Mouse (Mus musculus): ENCODE measurements at regions not wholly inside any gene's neighbourhood (a gene's known extent, or its start where the extent isn't known, plus 50 kb on each side); places are given as distances from the start of the nearest gene placed in this dataset.

DNA sequence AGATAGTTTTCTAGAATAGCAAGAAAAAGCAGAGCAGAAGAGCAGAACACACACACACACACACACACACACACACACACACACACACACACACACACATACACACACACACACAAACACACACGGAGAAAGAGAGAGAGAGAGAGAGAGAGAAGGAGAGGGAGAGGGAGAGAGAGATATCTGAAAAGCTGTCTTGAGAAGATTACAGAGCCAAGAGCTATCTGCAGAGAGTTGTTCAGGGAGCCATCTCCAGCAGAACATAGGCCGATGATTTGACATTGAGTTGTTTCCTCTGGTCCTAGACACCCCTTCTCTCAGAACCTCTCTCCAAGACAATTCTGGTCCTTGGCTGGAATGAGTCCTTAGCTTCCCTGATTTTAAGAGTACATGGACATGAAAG lies 733.0 kb downstream of the Slitrk1 start:
- H3K27me3 ChIP-seq (ENCODE audit: control insufficient read depth, insufficient read depth, low read length), result no peaks in the 10 kb centered on the region
- DNase-seq (ENCODE audit: low spot score) (no peak), ATAC-seq (ENCODE audit: low FRiP score, low read depth) (no peak)
- no peaks in the 10 kb centered on the region for H3K9me3 ChIP-seq (ENCODE audit: control insufficient read depth, low read length)
- no peak overlapping the region for H3K4me3 ChIP-seq (replicated peaks; ENCODE audit: low read length)
- TF ChIP-seq POLR2A (IDR thresholded peaks at IDR 0.05; ENCODE audit: borderline replicate concordance, extremely low read depth, insufficient read depth, insufficient read length), result no peak
- no peak overlapping the region for H3K4me2 ChIP-seq (replicated peaks; ENCODE audit: low read depth, low read length, severe bottlenecking)
- no peaks in the 10 kb centered on the region for H3K4me1 ChIP-seq (ENCODE audit: control insufficient read depth, insufficient read depth, low read length)
- H3K27ac ChIP-seq (replicated peaks; ENCODE audit: low read depth, low read length), result no peak overlapping the region
- H3K9ac ChIP-seq (ENCODE audit: low read depth, low read length, severe bottlenecking), result no peak overlapping the region
- WGBS, result 81% methylated on average over 2 of the region's 2 CpGs
- no peaks in the 10 kb centered on the region for H3K36me3 ChIP-seq (ENCODE audit: control insufficient read depth, insufficient read depth, low read length)

- Histone ChIP-seq H3K4me2 (replicated peaks; ENCODE audit: low read depth, low read length, severe bottlenecking) (no peak overlapping the region), H3K4me1 (ENCODE audit: control insufficient read depth, insufficient read depth, low read length) (no peaks in the 10 kb centered on the region), H3K9me3 (ENCODE audit: control insufficient read depth, low read length) (no peaks in the 10 kb centered on the region), H3K27ac (replicated peaks; ENCODE audit: low read depth, low read length) (no peak overlapping the region), H3K9ac (ENCODE audit: low read depth, low read length, severe bottlenecking) (no peak overlapping the region), H3K4me3 (replicated peaks; ENCODE audit: low read length) (no peak overlapping the region), H3K27me3 (ENCODE audit: control insufficient read depth, insufficient read depth, low read length) (no peaks in the 10 kb centered on the region), H3K36me3 (ENCODE audit: control insufficient read depth, insufficient read depth, low read length) (no peaks in the 10 kb centered on the region)
- ATAC-seq (ENCODE audit: low FRiP score, low read depth), result no peak
- no peak for TF ChIP-seq POLR2A (IDR thresholded peaks at IDR 0.05; ENCODE audit: borderline replicate concordance, extremely low read depth, insufficient read depth, insufficient read length)
- 77% methylated on average over 2 of the region's 2 CpGs for WGBS
- DNase-seq (ENCODE audit: low spot score), result no peak
Measured at GRCm38 (mm10) chr14:108175275-108175860, 738.6 kb downstream of the Slitrk1 start.

GRCm38 (mm10) chr14:108152981-108153380 lies 761.0 kb downstream of the Slitrk1 start:
- no peaks in the 10 kb centered on the region for H3K36me3 ChIP-seq (ENCODE audit: control insufficient read depth, insufficient read depth, low read length)
- no peaks in the 10 kb centered on the region for H3K9me3 ChIP-seq (ENCODE audit: control insufficient read depth, low read length)
- no peak for TF ChIP-seq POLR2A (IDR thresholded peaks at IDR 0.05; ENCODE audit: borderline replicate concordance, extremely low read depth, insufficient read depth, insufficient read length)
- 75% methylated on average over 5 of the region's 5 CpGs for WGBS
- no peak overlapping the region for H3K4me2 ChIP-seq (replicated peaks; ENCODE audit: low read depth, low read length, severe bottlenecking)
- ATAC-seq (ENCODE audit: low FRiP score, low read depth) (no peak), DNase-seq (ENCODE audit: low spot score) (no peak)
- no peaks in the 10 kb centered on the region for H3K4me1 ChIP-seq (ENCODE audit: control insufficient read depth, insufficient read depth, low read length)
- H3K4me3 ChIP-seq (replicated peaks; ENCODE audit: low read length), result no peak overlapping the region
- no peak overlapping the region for H3K9ac ChIP-seq (ENCODE audit: low read depth, low read length, severe bottlenecking)
- no peaks in the 10 kb centered on the region for H3K27me3 ChIP-seq (ENCODE audit: control insufficient read depth, insufficient read depth, low read length)
- H3K27ac ChIP-seq (replicated peaks; ENCODE audit: low read depth, low read length), result no peak overlapping the region

DNA sequence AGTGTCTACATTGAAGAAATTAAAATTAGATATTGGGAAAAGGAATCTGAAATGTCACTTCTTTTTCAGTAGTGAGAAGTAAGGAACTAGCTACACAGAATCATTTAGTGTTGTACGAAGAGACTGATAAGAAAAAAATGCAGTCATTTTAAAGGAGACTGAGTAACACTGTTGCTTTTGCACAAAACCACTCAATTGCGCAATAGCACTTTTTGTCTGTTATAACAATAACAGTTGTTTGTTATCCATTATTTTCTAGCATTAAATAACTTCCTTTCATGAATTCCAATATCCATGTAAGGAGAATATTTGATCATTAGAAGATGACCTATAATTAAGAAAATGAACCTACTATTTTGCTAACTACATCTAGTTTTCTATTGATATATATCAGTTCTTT lies 790.8 kb downstream of the Slitrk1 start:
- ATAC-seq (ENCODE audit: low FRiP score, low read depth) (no peak), DNase-seq (ENCODE audit: low spot score) (no peak)
- TF ChIP-seq POLR2A (IDR thresholded peaks at IDR 0.05; ENCODE audit: borderline replicate concordance, extremely low read depth, insufficient read depth, insufficient read length), result no peak
- no peaks in the 10 kb centered on the region for H3K36me3 ChIP-seq (ENCODE audit: control insufficient read depth, insufficient read depth, low read length)
- no peak overlapping the region for H3K4me3 ChIP-seq (replicated peaks; ENCODE audit: low read length)
- no peaks in the 10 kb centered on the region for H3K9me3 ChIP-seq (ENCODE audit: control insufficient read depth, low read length)
- H3K27me3 ChIP-seq (ENCODE audit: control insufficient read depth, insufficient read depth, low read length), result no peaks in the 10 kb centered on the region
- H3K4me2 ChIP-seq (replicated peaks; ENCODE audit: low read depth, low read length, severe bottlenecking), result no peak overlapping the region
- H3K9ac ChIP-seq (ENCODE audit: low read depth, low read length, severe bottlenecking), result no peak overlapping the region
- H3K4me1 ChIP-seq (ENCODE audit: control insufficient read depth, insufficient read depth, low read length), result no peaks in the 10 kb centered on the region
- no peak overlapping the region for H3K27ac ChIP-seq (replicated peaks; ENCODE audit: low read depth, low read length)
- WGBS, result 94% methylated on average over 2 of the region's 2 CpGs

- no peak for DNase-seq (ENCODE audit: low spot score)
- Histone ChIP-seq H3K9me3 (ENCODE audit: control insufficient read depth, low read length) (no peaks in the 10 kb centered on the region), H3K4me3 (replicated peaks; ENCODE audit: low read length) (no peak overlapping the region), H3K27ac (replicated peaks; ENCODE audit: low read depth, low read length) (no peak overlapping the region), H3K4me2 (replicated peaks; ENCODE audit: low read depth, low read length, severe bottlenecking) (no peak overlapping the region), H3K9ac (ENCODE audit: low read depth, low read length, severe bottlenecking) (no peak overlapping the region), H3K27me3 (ENCODE audit: control insufficient read depth, insufficient read depth, low read length) (no peaks in the 10 kb centered on the region), H3K4me1 (ENCODE audit: control insufficient read depth, insufficient read depth, low read length) (no peaks in the 10 kb centered on the region), H3K36me3 (ENCODE audit: control insufficient read depth, insufficient read depth, low read length) (no peaks in the 10 kb centered on the region)
- 81% methylated on average over 2 of the region's 2 CpGs for WGBS
- TF ChIP-seq POLR2A (IDR thresholded peaks at IDR 0.05; ENCODE audit: borderline replicate concordance, extremely low read depth, insufficient read depth, insufficient read length), result no peak
- ATAC-seq (ENCODE audit: low FRiP score, low read depth), result no peak
Measured at GRCm38 (mm10) chr14:108105009-108105408, 808.9 kb downstream of the Slitrk1 start.

GRCm38 (mm10) chr14:108090965-108091364 lies 823.0 kb downstream of the Slitrk1 start:
- Histone ChIP-seq H3K4me2 (replicated peaks; ENCODE audit: low read depth, low read length, severe bottlenecking) (no peak overlapping the region), H3K27me3 (ENCODE audit: control insufficient read depth, insufficient read depth, low read length) (no peaks in the 10 kb centered on the region), H3K4me3 (replicated peaks; ENCODE audit: low read length) (no peak overlapping the region), H3K27ac (replicated peaks; ENCODE audit: low read depth, low read length) (no peak overlapping the region), H3K36me3 (ENCODE audit: control insufficient read depth, insufficient read depth, low read length) (no peaks in the 10 kb centered on the region), H3K9ac (ENCODE audit: low read depth, low read length, severe bottlenecking) (no peak overlapping the region), H3K4me1 (ENCODE audit: control insufficient read depth, insufficient read depth, low read length) (no peaks in the 10 kb centered on the region), H3K9me3 (ENCODE audit: control insufficient read depth, low read length) (no peaks in the 10 kb centered on the region)
- no peak for ATAC-seq (ENCODE audit: low FRiP score, low read depth)
- DNase-seq (ENCODE audit: low spot score), result no peak
- WGBS, result 86% methylated on average over 2 of the region's 2 CpGs
- no peak for TF ChIP-seq POLR2A (IDR thresholded peaks at IDR 0.05; ENCODE audit: borderline replicate concordance, extremely low read depth, insufficient read depth, insufficient read length)

All from limb, embryonic 14.5 days (tissue).